Mouse (Mus musculus) C2C12 (cell line): ENCODE results near the gene Mapk8ip3.

Experiments used
- CTCF ChIP-seq: IDR thresholded peaks from one replicate; pipeline ENCODE4 v1.5.1; 2011; ENCODE audit not compliant: control insufficient read depth, insufficient read depth, insufficient read length
- MAX ChIP-seq: IDR thresholded peaks from one replicate; pipeline ENCODE4 v1.6.1; 2011; ENCODE audit warnings: mild to moderate bottlenecking, control low read depth
- USF1 ChIP-seq: IDR thresholded peaks from one replicate; pipeline ENCODE4 v1.6.1; 2011; ENCODE audit warnings: low read depth, mild to moderate bottlenecking, control low read depth, moderate library complexity

- no peak for TF ChIP-seq USF1
- no peak for TF ChIP-seq CTCF
- TF ChIP-seq MAX: no peak
Observed at GRCm38 (mm10) chr17:24950671-24951070, 13.9 kb upstream of the Mapk8ip3 start.
